Mouse (Mus musculus): Measurements from ENCODE around the gene Fkbp10.

DNA sequence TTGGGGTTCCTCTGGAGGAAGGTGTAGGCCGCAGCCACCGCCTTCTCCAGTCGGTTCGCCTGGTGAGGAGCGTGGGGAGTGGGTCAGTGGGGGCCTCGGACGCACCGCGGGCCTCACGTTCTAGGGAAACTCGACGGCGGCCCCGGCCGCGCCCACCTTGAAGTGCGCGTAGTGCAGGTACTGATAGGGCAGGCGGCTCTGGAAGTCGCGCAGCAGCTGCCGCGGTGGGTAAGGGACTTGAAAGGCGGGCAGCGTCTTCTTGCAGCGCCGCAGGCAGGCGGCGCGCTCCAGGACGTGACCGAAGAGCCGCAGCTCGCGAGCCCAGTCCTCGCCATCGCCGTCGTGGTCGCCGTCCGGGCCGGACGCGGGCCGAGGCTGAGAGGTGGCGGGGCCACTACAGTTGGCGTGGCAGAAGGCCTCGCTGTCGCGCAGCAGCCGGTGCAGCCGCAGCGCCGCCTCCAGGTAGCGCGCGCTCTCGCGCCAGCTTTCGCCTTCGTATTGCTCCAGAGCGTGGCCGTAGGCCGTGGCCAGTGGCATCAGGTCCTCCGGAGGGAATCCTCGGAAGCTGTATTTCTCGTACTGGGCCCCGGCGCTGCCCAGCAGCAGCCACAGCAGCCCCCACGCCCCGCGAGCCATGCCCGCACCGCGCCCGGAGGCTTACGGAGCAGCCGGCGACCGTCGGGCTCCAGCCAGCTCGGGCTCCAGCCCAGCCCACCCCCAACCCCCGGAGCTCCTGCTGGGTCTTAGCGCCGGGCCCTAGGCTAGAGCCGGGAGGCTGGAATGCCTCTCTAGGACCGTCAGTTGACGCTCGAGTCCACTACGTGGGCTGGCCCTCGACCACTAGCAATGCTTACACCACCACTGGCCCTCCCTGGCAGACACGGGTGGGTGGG, 1.2 kb upstream of the Fkbp10 start, which contains the start of gene P3h4:
- TF ChIP-seq CTCF (IDR thresholded peaks at IDR 0.05; ENCODE audit: low read depth) = peak; percentile 81
- no peak for TF ChIP-seq EP300 (optimal IDR thresholded peaks at IDR 0.05)

Measured in stomach, postnatal 0 days (tissue).